Mouse (Mus musculus) liver, adult 2 months (tissue): ENCODE data around the gene Hgd.

Experiments used
- CTCF ChIP-seq: fragments of 200-500 bp; IDR thresholded peaks from 2 replicates; pipeline ENCODE4 v1.5.1; 2011; ENCODE audit warnings: low read depth, low read length, control low read depth
- POLR2A ChIP-seq: fragments of 200-500 bp; IDR thresholded peaks from 2 replicates; pipeline ENCODE4 v1.6.1; 2011; ENCODE audit warnings: low read length, control low read depth; ENCODE audit not compliant: insufficient read depth; ENCODE audit errors: extremely low read depth

- TF ChIP-seq POLR2A: no peak
- no peak for TF ChIP-seq CTCF
These were observed 5.2 kb downstream of the Hgd start for GRCm38 (mm10) chr16:37585129-37585563.
